Mouse (Mus musculus): ENCODE results near the gene Zdhhc18.

Gene Zdhhc18

DNA sequence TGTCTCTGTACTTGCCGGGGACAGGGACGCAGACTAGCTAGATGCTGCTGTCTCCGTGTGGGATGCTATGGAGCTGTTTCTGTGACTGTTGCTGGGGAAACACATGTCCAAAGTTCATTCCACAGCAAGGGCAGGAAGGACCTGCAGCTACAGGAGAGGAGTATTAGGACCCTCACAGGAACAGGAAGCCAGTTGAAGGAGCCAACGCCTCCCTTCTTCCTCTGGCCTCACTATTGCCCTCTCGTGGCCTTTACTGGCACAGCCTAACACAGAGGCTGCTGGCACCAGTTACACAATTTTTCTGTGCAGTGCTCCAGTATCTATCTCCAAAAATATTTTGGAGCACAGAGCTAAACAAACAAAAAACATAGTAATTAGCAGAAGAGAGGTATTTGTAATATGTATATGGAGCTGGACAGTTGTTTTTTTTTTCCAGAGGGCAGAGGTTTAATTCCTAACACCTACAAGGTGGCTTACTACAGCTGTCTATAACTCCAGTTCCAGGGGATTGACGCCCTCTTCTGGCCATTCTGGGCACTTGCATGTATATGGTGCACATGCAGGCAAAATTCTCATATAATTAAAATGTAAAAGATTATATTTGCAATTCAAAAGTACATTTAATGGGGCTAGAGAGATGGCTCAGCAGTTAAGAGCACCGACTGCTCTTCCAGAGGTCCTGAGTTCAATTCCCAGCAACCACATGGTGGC, at the start of gene Zdhhc18:
Gene Zdhhc18 (minus strand): TSS at position 166 of the 711 bp plus-strand sequence.
- peak; percentile 78 to 90 for DNase-seq (ENCODE audit: low spot score in 2 of 2)

DNA sequence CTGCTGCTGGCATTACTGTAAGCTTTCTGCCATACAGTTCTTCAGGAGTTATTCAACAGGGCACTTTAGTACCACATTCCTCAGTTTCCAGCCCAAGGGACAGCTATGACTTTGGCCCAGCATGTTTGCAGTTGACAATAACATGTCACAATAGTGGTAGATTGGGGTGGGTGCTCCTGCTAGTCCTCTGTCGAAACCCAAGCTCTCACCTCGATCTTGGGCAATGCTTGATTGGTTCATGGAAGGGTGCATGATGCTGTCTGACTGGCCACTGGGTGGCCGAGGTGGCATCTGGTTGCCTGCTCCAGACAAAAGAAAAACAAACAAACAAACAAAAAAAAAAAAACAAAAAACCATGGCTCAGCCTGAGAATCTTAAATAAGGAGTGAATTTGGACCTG, 45.4 kb upstream of the Zdhhc18 start:
- DNase-seq (ENCODE audit: low spot score in 2 of 2), result no peak

DNA sequence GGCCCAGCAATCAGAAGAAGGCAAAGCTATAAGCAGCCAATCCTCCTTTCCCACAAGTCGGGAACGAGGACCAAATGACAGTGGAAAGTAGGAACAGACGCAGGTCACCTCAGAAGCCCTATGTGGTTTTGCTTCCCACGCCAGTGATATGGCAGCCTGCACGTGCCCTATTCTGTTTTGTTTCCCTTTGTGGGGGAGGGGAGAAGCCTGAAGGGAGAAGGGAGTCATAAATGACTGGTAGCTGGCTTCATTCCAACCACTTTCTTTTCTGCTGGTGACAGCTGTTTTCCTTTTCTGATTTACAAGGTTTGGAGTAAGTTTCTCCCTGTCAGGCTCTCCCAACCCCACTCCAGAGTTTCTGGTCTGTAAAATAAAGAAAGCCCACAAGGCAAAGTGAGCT, 40.3 kb upstream of the Zdhhc18 start:
- DNase-seq (ENCODE audit: low spot score in 2 of 2), result no peak

DNA sequence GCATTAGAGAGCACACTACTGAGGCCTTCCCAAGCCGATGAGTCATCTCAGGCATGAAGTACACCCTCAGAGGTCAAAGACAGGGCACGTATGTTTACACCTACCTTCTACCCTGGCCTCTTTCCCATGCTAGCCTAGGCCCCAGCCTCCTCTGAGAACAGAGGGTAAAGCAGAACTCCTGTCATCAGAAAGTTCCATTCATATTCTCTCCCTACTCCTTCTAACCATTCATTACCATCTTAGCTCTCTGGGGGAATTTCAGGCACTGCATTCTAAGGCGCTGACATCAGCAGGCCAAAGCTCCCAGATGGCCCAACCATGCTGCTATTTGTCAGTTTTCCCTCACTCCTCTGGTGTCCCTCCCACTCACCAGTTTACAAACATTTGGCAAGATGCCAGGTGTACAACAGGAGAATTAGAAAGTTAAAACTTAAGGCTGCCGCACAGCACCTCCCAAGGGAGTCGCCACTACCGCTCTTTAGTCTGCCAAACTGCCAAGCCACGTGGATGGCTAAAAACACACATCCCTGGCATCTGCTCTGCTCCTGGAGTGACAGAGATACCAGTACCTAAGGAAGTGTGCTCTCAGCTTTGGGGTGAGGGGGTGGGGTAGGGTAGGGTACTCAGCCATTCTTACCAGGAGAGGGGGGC, 38.6 kb upstream of the Zdhhc18 start:
- no peak for DNase-seq (ENCODE audit: low spot score in 2 of 2)

DNA sequence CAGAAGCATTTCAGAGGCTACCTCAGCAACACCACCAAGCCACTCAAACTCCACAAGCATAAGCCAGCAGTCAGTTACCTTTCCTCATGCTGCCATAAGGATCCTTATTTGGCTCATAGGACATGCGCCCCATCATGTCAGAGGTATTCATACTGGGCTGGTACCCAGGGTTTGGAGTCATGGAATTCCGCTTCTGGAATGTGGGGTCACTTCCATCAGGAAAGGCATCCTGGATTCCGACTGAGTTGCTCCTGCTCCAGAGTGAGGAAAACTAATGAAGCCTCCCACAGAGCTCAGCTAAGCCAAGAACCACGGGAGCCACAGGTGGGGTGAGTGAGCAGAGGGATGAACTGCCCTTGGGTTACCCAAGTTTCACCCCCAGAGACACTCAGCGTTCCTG, 37.2 kb upstream of the Zdhhc18 start:
- no peak for DNase-seq (ENCODE audit: low spot score in 2 of 2)

DNA sequence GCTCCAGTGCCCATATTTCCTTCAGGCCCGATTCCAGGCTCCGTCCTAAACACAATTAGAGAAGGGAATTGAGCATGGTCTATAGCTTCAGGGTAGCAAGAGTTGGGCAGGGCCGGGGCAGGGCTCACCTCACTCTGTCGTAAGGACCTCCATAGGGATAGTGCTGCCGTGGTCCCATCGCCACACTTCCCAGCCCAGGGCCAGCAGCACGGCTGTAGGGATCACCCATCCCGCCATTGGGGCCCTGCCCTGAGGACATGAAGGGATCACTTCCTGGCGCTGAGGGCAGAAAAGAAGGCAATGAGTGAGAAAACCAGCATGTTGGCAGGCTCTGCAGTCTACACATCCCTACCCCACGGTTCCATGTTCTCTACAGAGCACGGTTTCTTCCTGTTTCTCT, 36.6 kb upstream of the Zdhhc18 start:
- DNase-seq (ENCODE audit: low spot score in 2 of 2), result no peak

DNA sequence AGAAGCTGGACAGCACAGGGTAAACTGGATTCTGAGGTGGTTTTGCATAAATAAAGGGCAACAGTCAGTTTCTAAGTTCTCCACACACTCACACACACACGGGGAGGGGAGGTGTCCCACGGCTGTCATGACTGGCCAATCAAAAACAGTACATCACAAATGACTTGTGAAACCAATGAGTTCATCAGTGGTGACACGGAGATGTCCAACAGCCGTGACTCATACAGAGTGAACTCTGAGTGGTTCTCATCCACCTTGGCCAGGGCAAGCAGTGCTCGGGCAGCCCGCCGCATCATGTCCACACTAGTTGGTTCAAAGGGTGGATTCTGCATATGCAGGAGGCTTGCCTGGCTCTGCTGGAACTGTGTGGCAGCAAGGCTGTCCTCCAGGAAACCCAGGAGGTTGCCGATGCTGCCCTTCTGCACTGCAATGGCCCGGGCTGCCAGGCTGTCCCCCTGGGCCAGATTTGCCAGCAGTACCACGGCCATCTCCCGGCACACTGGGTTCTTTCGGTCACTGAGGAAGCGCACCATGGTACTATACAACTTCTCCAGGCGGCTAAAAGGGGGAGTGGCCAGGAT, 30.3 kb upstream of the Zdhhc18 start:
- no peak for DNase-seq (ENCODE audit: low spot score in 2 of 2)

DNA sequence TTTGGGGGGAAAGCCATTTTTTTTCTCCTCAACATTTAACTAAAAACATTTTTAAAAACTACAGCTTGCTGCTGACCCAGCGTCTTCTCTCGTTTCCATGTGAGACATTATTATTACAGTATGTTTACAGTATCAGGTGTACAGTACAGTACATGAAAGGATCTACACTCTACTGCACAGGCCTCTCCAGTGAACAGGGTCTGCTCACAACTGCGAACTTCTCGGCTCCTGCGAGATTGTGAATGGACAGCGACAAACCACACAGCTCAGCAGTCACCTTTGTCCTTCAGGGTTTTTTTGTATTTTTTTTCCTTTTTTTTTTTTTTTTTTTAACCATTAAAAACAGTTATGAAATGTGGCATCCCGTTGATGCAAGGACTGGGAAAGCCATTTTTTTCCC, 29.7 kb upstream of the Zdhhc18 start:
- no peak for DNase-seq (ENCODE audit: low spot score in 2 of 2)

DNA sequence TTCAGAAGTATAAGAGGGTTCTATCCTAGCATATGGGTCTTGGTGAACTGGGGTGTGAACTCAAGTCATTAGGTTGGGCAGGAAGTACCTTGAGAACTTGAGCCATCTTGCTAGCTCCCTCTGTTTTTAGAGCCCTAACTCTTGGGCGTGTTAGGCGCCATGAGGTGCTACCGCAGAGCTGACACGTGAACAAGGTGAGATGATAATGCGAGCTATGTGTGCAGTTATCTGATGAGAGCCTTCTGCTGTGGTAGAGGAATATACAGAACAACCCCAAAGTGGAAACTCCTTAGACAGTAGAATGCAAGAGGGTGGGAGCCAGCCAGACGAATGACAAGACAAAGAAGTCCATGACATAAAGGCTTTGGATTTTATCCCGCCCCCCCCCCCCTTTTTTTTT, 27.3 kb upstream of the Zdhhc18 start:
- no peak for DNase-seq (ENCODE audit: low spot score in 2 of 2)

DNA sequence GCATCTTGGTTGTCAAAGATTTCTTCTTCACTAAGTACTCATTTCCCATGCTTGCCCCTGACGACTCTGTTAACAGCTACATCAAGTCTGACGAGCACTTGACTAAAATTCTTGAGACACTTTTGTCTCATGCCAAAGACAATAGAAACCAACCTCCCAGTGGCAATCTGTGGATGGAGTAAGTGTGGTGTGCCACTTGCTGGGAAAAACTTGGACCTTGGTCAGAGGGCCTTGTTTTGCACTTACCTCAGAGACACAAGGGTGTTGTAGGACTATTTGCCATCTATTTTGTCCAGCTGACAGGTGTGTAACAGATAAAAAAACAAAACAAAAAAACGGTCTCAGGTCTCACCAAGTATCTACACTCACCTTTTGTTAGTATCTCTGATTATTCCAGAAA, 26.2 kb upstream of the Zdhhc18 start:
- no peak for DNase-seq (ENCODE audit: low spot score in 2 of 2)

DNA sequence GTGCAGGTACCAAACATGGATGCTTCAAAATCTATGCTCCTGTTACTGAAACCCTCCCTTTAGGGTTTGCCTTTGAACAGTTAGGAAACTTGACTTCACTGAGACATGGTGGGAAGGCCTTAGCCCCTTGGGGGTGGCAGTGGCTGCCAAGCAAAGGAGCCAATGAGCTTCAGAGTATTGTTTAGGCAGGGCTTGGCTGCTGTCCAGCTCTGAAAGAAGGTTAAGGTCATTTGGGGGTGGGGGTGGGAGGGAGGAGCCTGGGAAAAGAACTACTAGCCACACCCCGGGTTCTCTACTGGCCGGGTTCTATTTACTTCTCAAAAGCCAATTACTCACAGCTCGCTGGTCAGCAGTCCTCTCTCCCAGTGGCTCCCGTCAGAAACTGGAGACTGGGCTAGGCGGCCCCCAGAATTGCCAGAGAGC, 25.7 kb upstream of the Zdhhc18 start:
- no peak for DNase-seq (ENCODE audit: low spot score in 2 of 2)

DNA sequence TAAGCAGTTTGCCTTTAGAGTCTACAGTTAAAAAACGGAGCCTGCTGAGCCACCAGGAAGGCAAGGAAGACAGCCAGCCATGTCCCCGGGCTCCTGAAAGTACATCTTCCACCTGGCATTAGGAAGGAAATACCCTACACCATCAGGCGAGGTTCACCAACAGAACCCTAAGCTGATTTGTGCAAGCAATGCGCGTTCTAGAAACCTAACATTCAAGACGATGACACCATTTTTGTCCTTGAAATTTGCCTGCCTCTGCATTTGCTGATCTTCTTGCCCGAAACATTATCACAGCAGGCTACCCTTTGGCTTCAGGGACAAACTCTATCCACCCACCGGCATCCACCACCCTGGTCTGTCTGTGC, 24.4 kb upstream of the Zdhhc18 start:
- DNase-seq (ENCODE audit: low spot score in 2 of 2), result peak in 1 of 2 experiments; percentile 32

DNA sequence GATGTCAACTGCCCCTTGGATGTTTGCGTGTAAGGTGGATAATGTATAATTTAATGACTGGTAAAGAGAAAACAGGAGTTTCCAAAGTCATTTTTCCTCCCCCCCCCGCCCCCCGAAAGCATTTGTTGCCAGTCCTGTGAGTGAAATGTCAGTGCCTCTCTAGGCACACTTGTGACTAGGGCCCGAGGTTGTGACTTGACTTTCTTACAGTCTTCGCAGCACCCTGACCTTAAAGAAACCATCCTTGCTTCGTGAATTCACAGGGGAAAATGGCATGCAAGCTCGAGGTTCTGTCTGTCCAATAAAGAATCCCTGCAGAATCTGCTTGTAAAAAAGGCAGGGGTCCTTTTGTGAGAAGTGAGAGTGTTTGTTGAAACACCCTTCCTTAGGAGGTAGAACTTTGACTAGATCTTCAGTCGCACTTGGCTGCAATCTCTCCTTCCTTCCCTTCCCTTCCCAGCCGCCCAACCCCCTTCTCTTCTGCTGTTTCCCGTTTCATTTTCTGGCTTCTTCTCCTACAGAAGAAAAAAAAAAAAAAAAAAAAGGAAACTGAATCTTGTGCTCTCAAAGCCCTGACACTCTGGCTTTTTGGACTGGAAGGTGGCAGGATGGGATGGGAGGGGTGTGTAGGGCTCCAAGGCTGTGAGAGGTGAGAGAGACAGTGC, 23.8 kb upstream of the Zdhhc18 start:
- DNase-seq (ENCODE audit: low spot score in 2 of 2), result peak in 1 of 2 experiments; percentile 47

DNA sequence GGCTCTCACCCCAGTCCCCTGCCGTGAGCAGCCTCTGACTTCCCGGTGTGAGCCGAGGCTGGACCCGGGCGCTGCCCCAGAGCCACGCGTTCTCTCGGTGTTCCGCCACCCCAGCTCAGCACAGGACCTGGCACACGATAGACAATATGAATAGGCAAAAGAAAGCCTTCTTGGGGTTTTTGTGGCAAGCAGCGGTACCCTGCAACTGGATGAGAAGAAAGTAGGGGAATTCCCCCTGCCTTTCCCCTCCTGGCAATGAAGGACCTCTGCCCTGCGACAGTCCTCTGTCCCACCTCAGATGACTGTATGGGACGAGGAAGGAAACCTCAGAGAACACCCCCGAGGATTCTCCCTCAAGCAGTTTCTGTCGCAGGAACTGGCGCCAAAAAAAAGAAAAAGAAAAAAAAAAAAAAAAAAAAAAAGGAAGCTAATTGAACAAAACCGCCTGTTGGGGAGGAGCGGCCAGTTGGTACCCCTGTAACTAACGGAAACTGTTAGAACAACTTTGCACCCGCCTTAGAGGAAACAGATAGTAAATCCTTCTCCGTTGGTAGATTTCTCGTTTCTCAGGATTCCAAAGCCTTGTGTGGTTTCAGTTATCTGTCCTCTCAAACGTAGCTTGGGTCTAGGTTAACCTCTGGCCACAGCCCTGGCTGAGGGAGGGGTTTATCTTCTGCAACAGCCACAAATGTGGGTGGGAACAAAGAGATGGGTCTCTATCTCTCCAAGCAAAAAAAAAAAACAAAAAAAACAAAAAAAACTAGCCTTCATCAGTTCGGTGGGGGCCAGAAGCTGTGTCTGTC, 23.1 kb upstream of the Zdhhc18 start:
- DNase-seq (ENCODE audit: low spot score in 2 of 2), result peak; percentile 46 to 55

DNA sequence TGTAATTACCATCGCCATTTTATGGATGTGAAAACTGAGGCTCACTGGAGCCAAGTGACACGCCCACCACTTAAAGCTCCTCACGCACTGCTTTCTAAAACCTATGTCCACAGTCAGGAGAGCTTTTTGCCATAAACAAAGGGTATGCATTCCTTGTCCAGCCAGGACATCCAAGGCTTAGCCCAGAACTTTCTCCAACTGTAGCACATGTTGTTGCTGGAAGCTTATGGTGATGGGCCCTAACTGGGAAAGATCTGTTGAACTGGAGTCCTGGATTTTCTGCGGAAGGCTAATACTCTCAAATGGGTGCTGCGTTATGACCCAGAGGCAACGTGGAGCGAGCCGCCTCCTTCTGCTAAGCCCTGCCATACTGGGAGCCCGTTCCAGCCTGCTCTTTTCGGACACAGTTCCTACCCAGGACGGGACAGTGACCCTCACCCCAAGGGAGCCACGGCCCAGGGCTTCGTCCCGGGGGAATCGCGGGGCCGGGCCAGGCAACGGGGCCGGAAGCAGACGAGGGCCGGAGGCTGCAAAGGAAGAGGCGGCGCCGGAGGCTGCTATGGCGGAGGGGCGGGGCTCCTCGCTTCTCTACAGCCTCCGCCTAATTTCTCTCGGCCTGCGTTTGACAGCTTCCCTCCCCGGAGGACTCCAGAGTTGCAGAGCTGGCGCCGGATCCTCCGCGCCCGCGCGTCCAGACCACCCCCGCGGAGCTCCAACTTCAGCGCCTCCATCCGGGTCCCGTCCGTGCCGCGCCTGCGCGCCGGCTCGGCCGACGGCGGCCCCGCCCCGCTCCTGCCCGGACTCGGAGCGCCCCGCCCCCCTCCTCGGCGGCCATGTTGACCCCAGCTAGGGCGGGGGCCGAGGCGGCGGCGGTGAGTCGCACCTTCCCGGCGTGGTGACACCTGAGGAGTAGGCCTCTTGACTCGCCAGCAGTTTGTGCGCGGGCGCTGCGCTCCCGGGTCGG, 22.2 kb upstream of the Zdhhc18 start, which contains the start of gene Pigv:
Gene Pigv (minus strand): TSS at position 767 of the 964 bp plus-strand sequence.
- peak; percentile 97 to 98 for DNase-seq (ENCODE audit: low spot score in 2 of 2)

DNA sequence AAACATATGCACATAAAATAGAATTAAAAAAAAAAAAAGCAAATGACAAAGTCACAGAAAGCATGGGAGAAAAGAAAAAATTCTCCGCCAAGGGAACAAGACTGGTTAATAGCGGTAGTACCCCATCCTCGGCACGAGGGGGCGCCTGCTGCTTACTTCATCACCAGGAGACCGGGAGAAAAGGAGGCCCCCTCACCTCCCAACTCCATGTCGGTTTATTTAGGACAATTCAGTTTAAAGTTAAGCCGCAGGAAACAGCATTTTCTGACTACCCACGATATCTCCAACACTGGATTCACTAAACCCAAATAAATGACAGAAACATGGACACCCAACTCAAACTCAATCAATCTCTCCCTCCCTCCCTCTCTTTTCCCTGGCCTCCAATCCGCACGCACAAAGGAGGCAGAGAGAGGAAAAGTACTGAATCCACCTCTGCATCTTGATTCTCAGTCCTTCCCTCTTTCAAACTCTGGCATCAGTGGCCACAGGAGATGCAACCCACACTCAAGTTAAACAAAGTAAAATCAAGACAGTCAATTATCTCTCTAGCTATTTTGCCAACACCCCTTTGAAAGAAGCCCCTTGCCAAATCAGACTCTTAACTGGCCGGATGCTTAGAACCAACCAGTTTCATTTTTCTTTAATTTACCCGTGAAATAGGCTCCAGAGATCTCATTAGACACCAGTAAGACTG, 21.4 kb upstream of the Zdhhc18 start:
- DNase-seq (ENCODE audit: low spot score in 2 of 2), result peak; percentile 82 to 89

DNA sequence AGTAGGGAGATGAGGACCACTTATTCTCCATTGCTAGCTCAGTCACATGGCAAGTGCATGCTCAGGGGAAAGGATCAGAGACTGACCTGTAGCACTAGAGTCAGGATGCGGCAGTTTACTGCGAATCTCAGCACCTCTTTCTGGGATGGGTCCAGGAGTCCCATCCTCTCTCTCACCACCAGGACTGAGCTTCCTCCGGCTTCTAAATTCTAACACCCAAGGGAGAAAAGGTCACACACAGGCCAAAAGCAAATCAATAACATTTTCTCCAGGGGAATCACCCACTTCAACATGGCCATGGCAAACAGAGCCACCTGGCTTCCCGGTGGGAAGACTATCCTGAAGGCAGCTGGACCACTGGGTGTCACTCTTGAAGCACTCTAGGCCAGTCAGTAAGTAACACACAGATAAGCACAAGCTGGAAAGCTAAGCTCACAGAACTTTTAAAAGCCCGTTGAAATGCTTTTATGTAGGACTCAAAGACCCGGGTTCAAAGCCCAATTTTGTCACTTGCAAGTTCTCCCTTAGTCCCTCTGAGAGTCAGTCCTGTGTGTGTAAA, 19.8 kb upstream of the Zdhhc18 start:
- DNase-seq (ENCODE audit: low spot score in 2 of 2), result no peak

DNA sequence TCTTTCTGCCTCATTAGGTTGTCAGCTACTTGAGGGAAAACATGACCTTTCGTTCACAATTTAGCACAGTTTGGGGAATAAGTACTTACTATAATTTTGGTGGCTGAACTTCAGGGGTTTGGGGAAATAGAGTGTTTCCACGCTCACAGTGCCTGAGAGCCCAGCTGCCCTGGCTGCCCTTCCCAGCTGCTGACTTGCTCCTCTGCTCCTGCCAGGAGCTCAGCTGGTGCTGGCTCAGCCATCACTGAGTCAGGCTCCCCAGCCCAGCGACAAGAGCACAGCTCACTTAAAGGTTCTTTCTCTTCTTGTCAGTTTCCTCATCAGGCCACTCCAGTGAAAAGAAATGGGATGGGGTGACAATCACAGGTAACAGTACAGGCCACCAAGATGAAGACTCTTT, 18.6 kb upstream of the Zdhhc18 start:
- no peak for DNase-seq (ENCODE audit: low spot score in 2 of 2)

DNA sequence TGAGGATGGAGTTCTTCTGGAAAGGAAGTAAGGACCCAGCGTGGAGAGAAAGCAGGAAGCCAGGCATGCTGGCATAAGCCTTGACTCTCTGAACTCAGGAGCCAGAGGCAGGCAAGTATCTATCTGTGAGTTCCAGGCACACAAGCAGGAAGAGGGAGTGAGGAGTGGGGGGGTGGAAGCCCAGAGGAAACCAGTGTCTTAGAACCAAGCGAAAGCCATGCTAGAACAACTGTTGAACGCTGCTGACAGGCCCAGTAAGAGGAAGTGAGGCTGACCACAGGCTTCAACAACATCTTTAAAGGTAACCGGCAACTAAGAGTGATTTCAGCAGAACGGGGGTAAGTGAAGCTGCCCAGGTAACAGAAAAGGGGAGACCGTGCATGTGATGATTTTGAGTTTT, 16.2 kb upstream of the Zdhhc18 start:
- peak in 1 of 2 experiments; percentile 63 for DNase-seq (ENCODE audit: low spot score in 2 of 2)

DNA sequence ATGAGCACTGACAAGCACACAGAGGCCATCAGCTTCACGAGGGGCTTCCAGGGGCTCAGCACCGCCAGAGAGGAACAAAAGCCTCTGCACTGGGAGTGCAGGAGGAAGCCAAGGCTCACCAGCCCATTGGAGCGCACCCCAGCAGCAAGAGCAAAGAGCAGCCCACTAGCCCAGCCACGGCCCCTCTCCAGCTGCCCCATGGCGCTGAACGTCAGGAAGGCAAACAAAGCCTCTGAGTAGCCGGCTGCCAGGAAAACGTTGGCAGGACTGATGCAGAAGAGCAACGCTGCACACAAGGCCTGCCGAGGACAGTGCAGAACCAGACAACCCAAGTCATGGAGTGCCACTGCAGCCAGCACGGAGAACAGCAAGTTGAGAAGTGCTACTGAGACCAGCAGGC, 15.2 kb upstream of the Zdhhc18 start:
- peak in 1 of 2 experiments; percentile 4 for DNase-seq (ENCODE audit: low spot score in 2 of 2)
